Mouse (Mus musculus): Measurements from ENCODE around the gene Plekhg3.

Gene Plekhg3

DNA sequence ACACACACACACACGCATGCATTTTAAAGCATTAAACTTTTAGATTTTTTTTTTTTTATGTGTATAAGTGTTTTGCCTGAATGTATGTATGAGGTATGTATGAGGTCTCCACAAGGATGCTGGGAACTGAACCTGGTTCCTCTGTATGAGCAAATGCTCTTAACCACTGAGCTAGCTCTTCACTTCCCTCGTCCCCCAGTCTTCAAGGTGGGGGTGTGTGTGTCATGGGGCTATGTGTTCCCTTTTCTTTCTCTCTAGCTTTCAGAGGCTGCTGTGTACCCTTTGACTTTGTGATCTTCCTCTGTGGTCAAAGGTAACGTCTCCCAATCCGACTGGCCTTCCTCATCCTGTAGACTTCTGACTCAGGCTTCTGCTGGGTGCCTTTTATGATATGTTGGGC, 22.3 kb downstream of the Plekhg3 start:
- DNase-seq: no peak

DNA sequence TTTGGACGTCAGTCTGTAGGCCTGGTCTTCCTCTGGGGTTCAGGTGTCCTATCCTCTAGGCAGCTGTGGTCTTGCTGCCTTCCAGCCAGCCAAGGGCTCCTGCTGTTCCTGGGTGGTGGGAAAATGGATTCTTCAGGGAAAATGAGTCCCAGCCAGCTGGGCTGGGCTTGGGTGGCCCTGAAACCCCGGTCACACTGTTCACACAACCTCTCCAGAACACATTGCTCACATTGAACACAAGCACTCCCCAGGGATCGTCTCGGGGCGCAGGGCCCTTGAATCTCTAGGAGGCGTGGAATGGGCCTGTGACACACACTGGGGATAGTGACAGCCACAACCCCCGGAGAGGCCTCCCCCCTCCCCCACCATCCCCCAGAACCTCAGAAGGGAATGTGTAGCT, 23.2 kb downstream of the Plekhg3 start:
- DNase-seq: no peak

- DNase-seq: no peak
These were observed 23.7 kb downstream of the Plekhg3 start for GRCm38 (mm10) chr12:76554392-76554791.

GRCm38 (mm10) chr12:76554871-76555386, 24.2 kb downstream of the Plekhg3 start:
- no peak for DNase-seq

DNA sequence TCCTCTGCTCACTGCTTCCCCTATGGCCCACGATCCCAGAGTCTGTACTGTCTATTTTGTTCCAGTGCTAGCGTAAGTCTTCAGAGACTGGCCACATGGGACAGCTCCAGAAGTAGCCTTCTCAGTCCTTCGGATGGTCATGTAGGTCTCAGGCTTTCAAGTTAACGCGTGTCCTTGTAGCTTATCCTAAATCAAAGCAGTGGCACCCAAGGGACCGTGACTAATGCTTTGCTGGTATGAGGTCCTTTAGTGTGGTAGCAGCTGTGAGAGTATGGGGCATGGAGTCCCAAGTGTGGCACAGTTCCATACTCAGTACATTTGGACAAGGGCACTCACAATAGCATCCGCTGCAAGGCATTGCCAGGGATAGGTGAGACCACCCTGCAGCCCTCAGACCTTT, 25.5 kb downstream of the Plekhg3 start:
- no peak for DNase-seq

- no peak for DNase-seq
These were observed 26.2 kb downstream of the Plekhg3 start for GRCm38 (mm10) chr12:76556745-76557389.

DNA sequence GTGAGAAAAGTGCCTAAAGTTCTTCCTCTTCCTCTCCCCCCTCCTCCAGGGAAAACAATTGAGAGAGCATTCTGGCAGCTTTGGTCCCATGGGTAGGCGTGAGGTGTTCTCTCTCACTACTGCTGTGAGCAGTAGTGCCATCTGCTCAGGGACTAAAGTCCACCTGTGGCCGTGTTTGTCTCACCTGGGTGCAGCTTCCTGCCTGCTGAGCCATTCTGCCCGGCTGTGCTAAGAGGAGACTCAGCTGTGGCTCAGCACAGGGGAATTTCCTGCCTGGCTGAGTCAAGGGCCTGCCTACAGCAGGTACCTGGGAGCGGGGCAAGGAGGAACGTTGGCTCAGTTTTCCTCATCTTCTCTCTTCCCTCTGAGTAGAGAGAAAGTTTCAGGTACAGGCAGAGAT, 27.5 kb downstream of the Plekhg3 start:
- DNase-seq: no peak

- DNase-seq: no peak
These were observed 31.5 kb downstream of the Plekhg3 start for GRCm38 (mm10) chr12:76562196-76562595.

GRCm38 (mm10) chr12:76566284-76566683, 35.6 kb downstream of the Plekhg3 start:
- DNase-seq: no peak

GRCm38 (mm10) chr12:76570221-76570940, 39.7 kb downstream of the Plekhg3 start:
- DNase-seq: no peak

DNA sequence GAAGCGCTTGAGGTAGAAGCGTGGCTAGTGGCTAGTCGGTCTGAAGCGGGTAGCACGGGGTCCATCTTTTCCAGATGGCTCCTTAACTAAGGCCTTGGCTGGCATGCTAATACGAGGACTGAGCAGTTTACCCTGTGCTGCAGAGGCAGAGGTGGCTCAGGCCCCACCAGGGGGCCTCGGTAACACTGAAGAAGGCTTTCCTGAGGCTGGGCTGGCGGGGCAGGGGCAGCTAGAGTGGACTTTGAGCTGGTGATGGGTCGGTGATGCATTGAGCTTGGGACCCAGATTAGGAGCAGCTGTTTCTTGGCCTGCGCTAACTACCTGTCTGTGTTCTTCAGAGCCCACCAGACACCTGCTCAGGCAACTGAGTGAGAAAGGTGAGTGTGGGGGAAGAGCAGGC, 40.6 kb downstream of the Plekhg3 start:
- DNase-seq: no peak

- no peak for DNase-seq
These were observed 41.9 kb downstream of the Plekhg3 start for GRCm38 (mm10) chr12:76572261-76573251.

DNA sequence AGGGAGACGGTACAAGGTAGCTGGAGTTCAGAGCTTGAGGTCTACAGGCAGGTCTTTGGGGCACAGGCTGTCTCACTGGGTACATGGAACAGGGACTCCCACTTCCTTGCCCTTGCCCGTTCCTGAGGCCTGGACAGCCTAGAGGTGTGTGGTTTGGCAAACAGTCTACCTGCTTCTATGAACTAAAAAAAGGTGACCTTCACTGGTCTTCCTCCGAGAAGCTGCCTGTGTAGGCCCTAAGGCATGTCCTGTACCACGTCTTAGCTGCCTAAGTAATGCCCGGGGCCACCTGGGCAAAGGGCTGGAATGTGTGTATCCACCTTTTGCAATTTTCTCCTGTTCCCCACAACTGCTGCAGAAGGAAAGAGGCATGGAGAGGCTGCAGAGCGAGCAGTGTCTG, 42.7 kb downstream of the Plekhg3 start:
- DNase-seq: no peak

DNA sequence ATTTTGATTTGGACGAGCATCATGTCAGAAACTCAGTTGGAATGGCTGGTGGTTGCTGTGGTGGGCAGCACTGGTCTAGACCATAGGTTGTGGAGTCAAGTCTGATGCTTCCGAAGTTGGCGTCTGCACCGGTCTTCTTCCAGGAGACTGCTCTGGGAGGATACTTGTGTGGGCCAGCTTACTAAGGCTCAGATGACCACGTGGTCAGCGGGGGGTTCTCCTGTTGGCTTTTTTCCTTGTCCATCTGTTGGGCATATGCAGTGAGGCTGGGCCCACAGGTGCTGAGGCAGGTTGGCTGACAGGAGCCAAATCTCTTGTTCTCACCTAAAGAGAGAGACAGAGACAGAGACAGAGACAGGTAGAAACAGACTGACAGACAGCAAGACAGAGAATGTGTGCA, 44.1 kb downstream of the Plekhg3 start:
- DNase-seq: no peak

DNA sequence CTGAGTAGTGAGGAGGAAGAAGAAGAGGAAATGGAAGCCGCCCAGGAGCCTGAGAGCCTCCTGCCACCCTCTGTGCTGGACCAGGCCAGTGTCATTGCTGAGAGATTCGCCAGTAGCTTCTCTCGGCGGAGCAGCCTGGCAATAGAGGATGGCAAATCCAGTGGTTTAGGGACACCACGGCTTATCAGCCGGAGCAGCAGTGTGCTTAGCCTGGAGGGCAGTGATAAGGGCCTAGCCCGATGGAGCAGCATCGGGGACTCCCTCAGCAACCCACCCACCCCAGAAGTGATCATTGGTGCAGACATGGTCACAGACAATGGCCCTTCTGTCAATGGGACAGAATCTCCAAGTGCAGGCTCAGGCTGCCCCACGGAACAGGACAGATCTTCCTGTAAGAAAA, 45.4 kb downstream of the Plekhg3 start:
- no peak for DNase-seq

DNA sequence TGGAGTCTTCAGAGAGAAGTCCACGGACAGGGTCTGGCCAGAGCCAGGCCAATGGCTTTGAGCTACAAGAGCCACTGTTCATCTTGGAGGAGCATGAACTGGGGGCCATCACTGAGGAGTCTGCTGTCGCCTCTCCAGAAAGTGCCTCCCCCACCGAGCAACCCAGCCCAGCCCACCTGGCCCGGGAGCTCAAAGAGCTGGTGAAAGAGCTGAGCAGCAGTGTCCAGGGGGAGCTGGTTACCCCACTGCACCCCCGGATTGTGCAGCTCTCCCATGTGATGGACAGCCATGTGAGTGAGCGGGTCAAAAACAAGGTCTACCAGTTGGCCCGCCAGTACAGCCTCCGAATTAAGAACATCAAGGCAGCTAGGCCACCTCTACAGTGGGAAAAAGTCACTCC, 46.1 kb downstream of the Plekhg3 start:
- DNase-seq: no peak

DNA sequence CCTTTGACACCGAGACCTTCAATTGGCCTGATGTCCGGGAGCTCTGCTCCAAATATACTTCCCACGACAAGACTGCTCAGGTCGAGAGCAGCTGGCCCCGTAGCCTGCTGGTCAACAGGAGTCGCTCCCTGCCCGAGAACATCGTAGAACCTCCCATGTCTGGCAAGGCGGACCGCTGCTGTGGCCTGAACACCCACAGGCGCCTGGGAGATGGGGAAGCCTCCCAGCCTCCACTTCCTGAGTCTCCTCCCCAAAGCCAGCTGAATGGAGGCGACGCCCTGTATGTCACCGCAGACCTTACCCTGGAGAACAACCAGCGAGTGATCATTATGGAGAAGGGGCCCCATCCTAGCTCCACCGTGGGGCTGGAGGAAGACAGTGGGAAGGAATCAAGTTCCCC, 47.2 kb downstream of the Plekhg3 start:
- DNase-seq: no peak

GRCm38 (mm10) chr12:76578465-76578864, 47.8 kb downstream of the Plekhg3 start:
- DNase-seq: no peak

DNA sequence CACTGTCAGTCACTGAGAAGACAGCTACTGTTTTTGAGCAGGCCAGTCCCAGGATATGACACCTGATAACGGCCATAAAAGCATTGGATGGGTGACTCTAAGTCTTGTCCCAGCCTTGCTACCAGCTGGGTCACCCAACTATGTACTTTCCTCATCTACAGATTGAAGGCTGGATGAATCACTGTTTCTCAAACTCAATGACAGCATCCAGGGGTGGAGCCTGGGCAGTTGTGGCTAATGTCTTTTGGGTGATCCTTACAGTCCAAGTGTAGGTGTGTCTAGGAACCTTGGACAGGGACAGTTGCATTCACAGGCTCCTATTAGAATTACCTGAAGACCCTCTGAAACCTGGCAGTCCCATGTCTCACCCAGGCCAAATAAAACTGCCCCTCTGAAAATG, 49.1 kb downstream of the Plekhg3 start:
- no peak for DNase-seq

- no peak for DNase-seq
These were observed 51.4 kb downstream of the Plekhg3 start for GRCm38 (mm10) chr12:76582139-76582538.

GRCm38 (mm10) chr12:76582841-76583240, 52.1 kb downstream of the Plekhg3 start:
- peak; percentile 64 for DNase-seq

GRCm38 (mm10) chr12:76583454-76583853, 52.8 kb downstream of the Plekhg3 start:
- DNase-seq: no peak

DNA sequence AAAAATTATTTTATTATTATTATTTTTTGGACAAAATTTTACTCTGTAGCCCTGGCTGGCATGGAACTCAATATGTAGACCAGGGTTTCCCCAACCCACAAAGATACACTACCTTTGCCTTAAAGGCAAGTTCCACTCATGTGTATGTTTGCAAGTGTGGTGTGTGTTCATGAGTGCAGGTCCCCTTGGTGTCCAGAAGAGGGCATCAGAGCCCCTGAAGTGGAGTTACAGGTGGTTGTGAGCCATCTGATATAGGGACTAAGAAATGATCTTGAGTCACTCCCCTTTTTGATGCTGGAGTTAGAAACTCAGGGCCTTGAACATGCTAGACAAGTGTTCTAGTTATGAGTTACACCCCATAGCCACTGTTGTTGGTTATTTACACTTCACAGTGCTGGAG, 54.3 kb downstream of the Plekhg3 start:
- DNase-seq: no peak

Measured in right cerebral cortex, postnatal 4 days (tissue).